Mouse (Mus musculus) liver, adult 2 months (tissue): ENCODE measurements at regions not wholly inside any gene's neighbourhood (a gene's known extent, or its start where the extent isn't known, plus 50 kb on each side); places are given as distances from the start of the nearest gene placed in this dataset.

Experiments
- DNase-seq: peaks from one replicate; pipeline ENCODE4 v3.0.0-alpha.2; 2011; ENCODE audit warnings: low read depth, low spot score; ENCODE audit errors: extremely low read depth
- H3K27ac ChIP-seq: fragments of 200-500 bp; replicated peaks from 2 replicates; pipeline ENCODE4 v1.5.1; 2012; ENCODE audit warnings: low read depth, mild to moderate bottlenecking, control low read depth, inconsistent platforms, low read length; ENCODE audit not compliant: insufficient read depth
- H3K27me3 ChIP-seq: fragments of 200-500 bp; 2 replicates; pipeline ENCODE4 v1.6.1; 2012; ENCODE audit warnings: mild to moderate bottlenecking, moderate library complexity, low read length, inconsistent platforms; ENCODE audit not compliant: control insufficient read depth, insufficient read depth
- H3K36me3 ChIP-seq: fragments of 200-500 bp; 2 replicates; pipeline ENCODE4 v1.6.1; 2012; ENCODE audit warnings: low read length, inconsistent platforms; ENCODE audit not compliant: control insufficient read depth, insufficient read depth
- H3K4me1 ChIP-seq: fragments of 200-500 bp; 2 replicates; pipeline ENCODE4 v1.6.1; 2011; ENCODE audit warnings: low read length; ENCODE audit not compliant: control insufficient read depth, insufficient read depth
- H3K4me3 ChIP-seq: fragments of 200-500 bp; 2 replicates; pipeline ENCODE4 v1.5.1; 2011; ENCODE audit warnings: low read depth, mild to moderate bottlenecking, control low read depth, low read length, moderate library complexity; ENCODE audit not compliant: insufficient read depth
- H3K79me2 ChIP-seq: fragments of 200-500 bp; 2 replicates; pipeline ENCODE4 v1.6.1; 2012; ENCODE audit warnings: inconsistent platforms, mild to moderate bottlenecking, low read length, moderate library complexity; ENCODE audit not compliant: control insufficient read depth, insufficient read depth
- H3K9ac ChIP-seq: fragments of 200-500 bp; 2 replicates; pipeline ENCODE4 v1.6.1; 2012; ENCODE audit warnings: low read depth, mild to moderate bottlenecking, control low read depth, inconsistent platforms, low read length
- CTCF ChIP-seq: fragments of 200-500 bp; IDR thresholded peaks from 2 replicates; pipeline ENCODE4 v1.5.1; 2011; ENCODE audit warnings: low read depth, low read length, control low read depth
- POLR2A ChIP-seq: fragments of 200-500 bp; IDR thresholded peaks from 2 replicates; pipeline ENCODE4 v1.6.1; 2011; ENCODE audit warnings: low read length, control low read depth; ENCODE audit not compliant: insufficient read depth; ENCODE audit errors: extremely low read depth
- WGBS: fragments of 180-500 bp; shearing (Covaris S2); methylation state at CpG from one replicate; pipeline ENCODE4 v1.1.7; 2018; 5-methylcytosine and 5-hydroxymethylcytosine counted together

- no peak overlapping the region for H3K9ac ChIP-seq
- TF ChIP-seq CTCF (no peak), POLR2A (no peak)
- H3K27ac ChIP-seq: no peak overlapping the region
- no peaks in the 10 kb centered on the region for H3K4me1 ChIP-seq
- no peaks in the 10 kb centered on the region for H3K36me3 ChIP-seq
- H3K4me3 ChIP-seq: no peak overlapping the region
- H3K79me2 ChIP-seq: no peaks in the 10 kb centered on the region
- WGBS: 78% methylated on average over 9 of the region's 9 CpGs
- H3K27me3 ChIP-seq: no peaks in the 10 kb centered on the region
- DNase-seq: no peak
Observed at GRCm38 (mm10) chr11:18754732-18755525, 263.9 kb downstream of the Meis1 start.

- no peaks in the 10 kb centered on the region for H3K79me2 ChIP-seq
- no peaks in the 10 kb centered on the region for H3K36me3 ChIP-seq
- no peak overlapping the region for H3K27ac ChIP-seq
- no peak for DNase-seq
- H3K27me3 ChIP-seq: no peaks in the 10 kb centered on the region
- no peak overlapping the region for H3K4me3 ChIP-seq
- H3K9ac ChIP-seq: no peak overlapping the region
- no peak for TF ChIP-seq CTCF
- 32% methylated on average over 9 of the region's 9 CpGs for WGBS
- H3K4me1 ChIP-seq: no peaks in the 10 kb centered on the region
Observed at GRCm38 (mm10) chr11:18753856-18754255, 264.9 kb downstream of the Meis1 start.

GRCm38 (mm10) chr11:18753246-18753645, 265.5 kb downstream of the Meis1 start:
- TF ChIP-seq CTCF (no peak), POLR2A (no peak)
- no peaks in the 10 kb centered on the region for H3K36me3 ChIP-seq
- WGBS: 76% methylated on average over 1 of the region's 1 CpGs
- DNase-seq: no peak
- H3K27me3 ChIP-seq: no peaks in the 10 kb centered on the region
- H3K27ac ChIP-seq: no peak overlapping the region
- no peaks in the 10 kb centered on the region for H3K79me2 ChIP-seq
- H3K4me3 ChIP-seq: no peak overlapping the region
- no peaks in the 10 kb centered on the region for H3K4me1 ChIP-seq
- no peak overlapping the region for H3K9ac ChIP-seq

- no peak overlapping the region for H3K4me3 ChIP-seq
- H3K79me2 ChIP-seq: no peaks in the 10 kb centered on the region
- WGBS: 81% methylated on average over 2 of the region's 2 CpGs
- no peak overlapping the region for H3K9ac ChIP-seq
- no peaks in the 10 kb centered on the region for H3K36me3 ChIP-seq
- no peak for DNase-seq
- TF ChIP-seq POLR2A: no peak
- no peak for TF ChIP-seq CTCF
- no peaks in the 10 kb centered on the region for H3K27me3 ChIP-seq
- no peak overlapping the region for H3K27ac ChIP-seq
- no peaks in the 10 kb centered on the region for H3K4me1 ChIP-seq
Observed at GRCm38 (mm10) chr11:18752512-18752911, 266.3 kb downstream of the Meis1 start.

- H3K4me1 ChIP-seq: no peaks in the 10 kb centered on the region
- no peak overlapping the region for H3K4me3 ChIP-seq
- DNase-seq: no peak
- WGBS: 37% methylated on average over 20 of the region's 20 CpGs
- no peaks in the 10 kb centered on the region for H3K79me2 ChIP-seq
- H3K27ac ChIP-seq: no peak overlapping the region
- H3K36me3 ChIP-seq: no peaks in the 10 kb centered on the region
- H3K9ac ChIP-seq: no peak overlapping the region
- no peaks in the 10 kb centered on the region for H3K27me3 ChIP-seq
- TF ChIP-seq POLR2A (no peak), CTCF (no peak)
Observed at GRCm38 (mm10) chr11:18750911-18751841, 267.6 kb downstream of the Meis1 start.

GRCm38 (mm10) chr11:18750080-18750375, 268.8 kb downstream of the Meis1 start:
- 88% methylated on average over 2 of the region's 2 CpGs for WGBS
- TF ChIP-seq CTCF (no peak), POLR2A (no peak)

More at GRCm38 (mm10) chr11:18750080-18750375, 268.8 kb downstream of the Meis1 start:
- no peak overlapping the region for H3K9ac ChIP-seq
- no peaks in the 10 kb centered on the region for H3K79me2 ChIP-seq
- H3K27ac ChIP-seq: no peak overlapping the region
- H3K4me1 ChIP-seq: no peaks in the 10 kb centered on the region
- no peak for DNase-seq
- H3K36me3 ChIP-seq: no peaks in the 10 kb centered on the region
- H3K27me3 ChIP-seq: no peaks in the 10 kb centered on the region
- H3K4me3 ChIP-seq: no peak overlapping the region
